Mouse (Mus musculus) ES-Bruce4 (cell line): ENCODE data around the gene Plcd3. TPM values are rescaled to one million over a fixed set of nuclear protein-coding genes. Genes with fewer than 3 reads are reported as not detected.

Experiments used
- H3K27ac ChIP-seq: 2 replicates; pipeline ENCODE4 v1.5.1; 2012; ENCODE audit warnings: low read length, inconsistent platforms; ENCODE audit not compliant: insufficient read depth
- H3K27me3 ChIP-seq: 2 replicates; pipeline ENCODE4 v1.6.1; 2012; ENCODE audit warnings: mild to moderate bottlenecking, low read length, inconsistent platforms; ENCODE audit not compliant: control insufficient read depth, poor library complexity, insufficient read depth, severe bottlenecking
- H3K36me3 ChIP-seq: 2 replicates; pipeline ENCODE4 v1.6.1; 2012; ENCODE audit warnings: inconsistent platforms, mild to moderate bottlenecking, low read length, moderate library complexity; ENCODE audit not compliant: control insufficient read depth, poor library complexity, insufficient read depth, severe bottlenecking
- H3K4me1 ChIP-seq: one replicate; pipeline ENCODE4 v1.8.1; 2011; ENCODE audit warnings: low read length; ENCODE audit not compliant: control insufficient read depth, insufficient read depth
- H3K4me3 ChIP-seq: 2 replicates; pipeline ENCODE4 v1.5.1; 2011; ENCODE audit warnings: low read depth, mild to moderate bottlenecking, low read length
- H3K9ac ChIP-seq: 2 replicates; pipeline ENCODE4 v1.6.1; 2012; ENCODE audit warnings: low read depth, mild to moderate bottlenecking, inconsistent platforms; ENCODE audit not compliant: poor library complexity, severe bottlenecking
- H3K9me3 ChIP-seq: replicated peaks from 2 replicates; pipeline ENCODE4 v1.6.1; 2012; ENCODE audit warnings: mild to moderate bottlenecking, low read length, inconsistent platforms; ENCODE audit not compliant: control insufficient read depth, poor library complexity, insufficient read depth, severe bottlenecking
- CTCF ChIP-seq: IDR thresholded peaks from one replicate; pipeline ENCODE4 v1.8.1; 2011; ENCODE audit warnings: low read depth, low read length
- EP300 ChIP-seq: IDR thresholded peaks from 2 replicates; pipeline ENCODE4 v1.6.1; 2011; ENCODE audit warnings: low read depth, low read length; ENCODE audit not compliant: insufficient read depth
- POLR2A ChIP-seq: IDR thresholded peaks from one replicate; pipeline ENCODE4 v1.8.1; 2011; ENCODE audit warnings: low read length; ENCODE audit not compliant: insufficient read depth
- polyA plus RNA-seq: library from polyadenylated mRNA; stranded (reverse); fragments of >200 nt; gene quantifications from 2 replicates; pipeline ENCODE4 v1.2.4, GENCODE M21; 2011; ENCODE audit warnings: low read depth; ENCODE audit not compliant: missing spikeins, insufficient read depth, insufficient read length

The Plcd3 gene
- polyA plus RNA-seq, 1 experiment: 14.7 TPM

DNA sequence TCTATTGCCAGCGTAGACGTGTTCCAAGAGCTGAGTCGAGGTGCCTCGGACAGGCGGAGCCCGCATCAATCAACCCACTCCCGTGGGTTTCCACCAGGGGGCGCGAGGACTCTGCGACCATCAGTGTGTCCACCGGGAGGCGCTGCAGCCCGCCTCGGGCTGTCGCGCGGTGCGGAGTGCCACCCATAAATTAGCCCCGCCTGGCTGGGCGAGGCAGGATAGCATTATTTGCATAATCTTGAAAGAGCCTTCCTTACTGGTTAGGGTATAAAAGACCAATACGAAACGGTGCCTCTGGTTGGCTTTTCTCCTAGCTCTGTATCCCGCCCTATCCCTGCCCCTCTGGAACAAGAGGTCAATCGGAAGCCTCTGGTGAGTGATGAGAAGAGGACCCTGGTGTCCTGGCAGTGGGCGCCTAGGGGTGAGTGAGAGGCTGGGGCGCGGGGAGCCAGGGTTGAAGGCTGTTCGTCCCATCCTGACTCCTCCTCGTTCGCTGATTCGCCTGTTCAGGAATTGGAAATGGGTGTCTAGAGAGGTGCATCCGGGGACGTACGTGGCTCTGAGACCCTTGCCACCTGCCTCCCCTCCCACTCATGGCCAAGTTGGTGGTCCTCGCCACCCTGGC is 1.4 kb upstream of the Plcd3 start:
- TF ChIP-seq CTCF: peak; percentile 100
- TF ChIP-seq POLR2A: peak; percentile 34
- peak; percentile 65; the same call in 1 of the 2 replicates for TF ChIP-seq EP300
- H3K4me1 ChIP-seq: no peaks in the 10 kb centered on the region
- no peak overlapping the region for H3K27ac ChIP-seq
- H3K36me3 ChIP-seq: no peaks in the 10 kb centered on the region
- H3K27me3 ChIP-seq: no peaks in the 10 kb centered on the region
- peak overlapping the region; percentile 67 for H3K9ac ChIP-seq
- H3K9me3 ChIP-seq: no peaks in the 10 kb centered on the region
- peak overlapping the region; percentile 52 for H3K4me3 ChIP-seq

DNA sequence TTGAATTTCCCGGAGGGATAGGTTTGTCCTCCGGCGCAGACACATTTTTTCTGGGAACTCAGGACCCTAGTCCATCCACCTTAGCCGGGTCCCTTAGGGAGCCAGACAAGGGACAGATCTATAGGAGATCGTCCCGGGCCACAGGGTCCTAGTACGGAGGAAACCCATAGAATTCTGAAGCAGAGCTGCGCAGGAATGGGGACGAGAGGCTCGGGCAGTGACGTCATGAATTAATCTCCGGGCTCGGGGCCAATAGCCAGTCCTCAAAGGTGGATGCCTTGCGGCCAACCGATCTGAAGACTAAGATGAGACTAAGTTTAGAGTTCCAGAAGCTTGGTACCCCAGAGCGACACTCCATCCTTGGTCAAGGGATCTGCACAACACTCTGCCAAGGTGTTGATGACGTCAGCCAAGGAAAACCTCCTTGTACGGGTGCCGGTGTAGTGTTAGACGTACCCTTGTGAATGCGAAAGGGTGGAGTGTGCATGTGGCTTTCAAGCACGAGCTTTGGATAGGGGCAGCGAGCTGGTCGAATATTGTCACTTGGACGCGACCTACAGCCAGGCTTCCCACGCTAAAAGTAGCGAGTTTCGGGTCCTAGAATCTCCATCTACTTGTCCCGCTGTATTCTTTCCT is 526 bp upstream of the Plcd3 start:
- Histone ChIP-seq H3K9me3 (no peaks in the 10 kb centered on the region), H3K4me3 (peak overlapping the region; percentile 80), H3K27me3 (no peaks in the 10 kb centered on the region), H3K9ac (peak overlapping the region; percentile 67), H3K36me3 (no peaks in the 10 kb centered on the region), H3K4me1 (no peaks in the 10 kb centered on the region), H3K27ac (0 out of 2 replicates have a peak overlapping the region, but pooled peaks have one; percentile 14)
- TF ChIP-seq CTCF (no peak), EP300 (no peak), POLR2A (no peak)

DNA sequence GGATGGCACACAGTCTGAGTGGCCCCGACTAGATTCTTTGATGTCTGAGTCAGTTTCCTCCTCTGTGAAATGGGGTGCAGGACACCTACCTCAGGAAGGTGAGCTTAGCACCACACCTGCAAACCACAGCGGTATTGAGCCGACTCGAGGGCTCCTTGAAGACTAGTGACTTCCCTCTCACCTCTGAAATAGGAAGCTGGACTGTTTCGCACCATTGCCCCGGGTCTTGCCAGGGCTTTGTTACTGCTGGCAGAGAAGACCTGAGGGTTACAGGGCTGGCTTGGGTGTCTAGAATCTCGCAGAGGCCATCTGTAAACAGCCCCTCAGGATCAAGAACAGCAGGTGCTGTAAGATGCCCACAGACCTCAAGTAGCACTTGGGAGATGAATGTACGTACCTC is 1.1 kb downstream of the Plcd3 start:
- no peaks in the 10 kb centered on the region for H3K36me3 ChIP-seq
- TF ChIP-seq POLR2A: no peak
- H3K4me1 ChIP-seq: peaks cover under 1% of the 10 kb centered on the region
- no peaks in the 10 kb centered on the region for H3K27me3 ChIP-seq
- H3K27ac ChIP-seq: no peak overlapping the region
- no peak overlapping the region for H3K9ac ChIP-seq
- no peak overlapping the region for H3K4me3 ChIP-seq
- no peaks in the 10 kb centered on the region for H3K9me3 ChIP-seq

DNA sequence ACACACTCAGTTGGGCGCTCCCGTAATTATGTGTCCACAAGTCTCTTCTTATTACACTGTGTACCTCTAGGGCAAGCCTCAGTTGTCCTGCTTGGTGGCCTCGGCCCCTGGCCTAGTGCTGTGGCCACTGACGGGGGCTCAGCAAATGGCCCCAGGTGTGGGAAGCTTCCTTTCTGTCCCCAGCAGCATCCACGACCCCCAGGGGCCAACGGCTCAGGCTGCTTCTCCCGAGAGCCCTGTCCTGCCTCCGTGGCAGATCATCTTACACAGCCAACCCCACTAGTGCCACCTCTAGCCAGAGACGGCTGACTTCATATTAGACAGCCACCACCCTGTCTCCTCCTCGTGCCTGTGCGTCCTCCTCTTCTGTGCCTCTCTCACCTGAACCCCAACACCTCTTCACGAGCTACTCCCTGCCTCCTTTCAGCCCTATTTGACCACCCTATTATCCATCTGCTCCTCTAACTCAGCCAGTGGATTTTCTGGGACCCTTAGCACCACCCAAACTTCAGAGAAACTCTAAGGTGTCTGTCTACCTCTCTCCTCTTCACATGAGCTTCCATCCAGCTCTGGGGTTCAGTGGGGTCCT is 2.0 kb downstream of the Plcd3 start:
- Histone ChIP-seq H3K4me3 (no peak overlapping the region), H3K9me3 (no peaks in the 10 kb centered on the region), H3K27me3 (no peaks in the 10 kb centered on the region), H3K4me1 (peaks cover 5% of the 10 kb centered on the region), H3K27ac (no peak overlapping the region), H3K36me3 (no peaks in the 10 kb centered on the region), H3K9ac (no peak overlapping the region)
- TF ChIP-seq POLR2A: no peak
- no peak for TF ChIP-seq EP300
- no peak for TF ChIP-seq CTCF

DNA sequence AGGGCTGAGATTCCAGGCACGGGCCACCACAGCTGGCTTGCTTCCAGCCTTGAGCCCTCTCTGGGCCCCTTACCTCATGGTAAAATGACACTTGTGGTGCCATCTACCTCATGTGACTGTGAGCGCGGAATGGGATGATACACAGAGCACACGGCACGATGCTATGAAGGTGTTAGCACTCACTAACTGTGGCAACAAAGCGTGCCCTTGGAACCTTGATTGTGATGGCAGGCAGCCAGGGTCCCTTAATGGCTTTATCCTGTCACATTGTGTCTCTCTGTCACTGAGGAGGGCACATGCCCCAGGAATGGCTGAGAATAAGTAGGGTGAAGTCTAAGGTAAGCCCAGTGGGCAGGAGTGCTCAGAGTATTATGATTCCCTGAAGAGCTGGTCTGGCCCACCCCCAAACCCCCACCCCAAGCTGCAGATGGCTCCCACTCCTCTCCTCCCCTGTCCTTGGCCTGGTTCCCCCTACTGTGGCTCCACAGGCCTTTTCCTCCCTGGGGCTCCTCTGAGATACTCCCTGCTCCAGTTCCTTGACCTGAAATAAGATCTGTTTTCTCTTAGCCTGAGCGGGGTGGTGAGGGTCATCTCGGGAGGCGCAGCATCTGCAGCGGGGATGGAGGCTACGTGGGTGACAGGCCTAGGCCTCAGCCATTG is 2.8 kb downstream of the Plcd3 start:
- no peaks in the 10 kb centered on the region for H3K9me3 ChIP-seq
- H3K4me3 ChIP-seq: no peak overlapping the region
- H3K9ac ChIP-seq: no peak overlapping the region
- peaks cover 12% of the 10 kb centered on the region for H3K4me1 ChIP-seq
- H3K27ac ChIP-seq: no peak overlapping the region
- no peaks in the 10 kb centered on the region for H3K36me3 ChIP-seq
- TF ChIP-seq EP300 (no peak), CTCF (no peak), POLR2A (no peak)
- no peaks in the 10 kb centered on the region for H3K27me3 ChIP-seq
